Mouse (Mus musculus) monocyte, adult 5-6 weeks (primary cell): ENCODE measurements around the gene Fbxo48. TPM values are rescaled to one million over a fixed set of nuclear protein-coding genes. Genes with fewer than 3 reads are reported as not detected.

ENCODE experiments used
- ATAC-seq: fragments of 153-309, 156-312 bp; replicated peaks from 2 replicates; pipeline ENCODE4 v1.8.0; 2017; ENCODE audit warnings: mild to moderate bottlenecking; ENCODE audit not compliant: low TSS enrichment, insufficient number of reproducible peaks, severe bottlenecking, poor library complexity, low FRiP score
- total RNA-seq: library from RNA; stranded (forward); fragments of 200-1000, 200-491, 200-594 nt; gene quantifications from 3 replicates; pipeline ENCODE4 v1.2.3, GENCODE M21; 2017

The Fbxo48 gene
- 0.32 to 5.6 TPM (median 3.6 TPM) in 3 replicates for total RNA-seq

DNA sequence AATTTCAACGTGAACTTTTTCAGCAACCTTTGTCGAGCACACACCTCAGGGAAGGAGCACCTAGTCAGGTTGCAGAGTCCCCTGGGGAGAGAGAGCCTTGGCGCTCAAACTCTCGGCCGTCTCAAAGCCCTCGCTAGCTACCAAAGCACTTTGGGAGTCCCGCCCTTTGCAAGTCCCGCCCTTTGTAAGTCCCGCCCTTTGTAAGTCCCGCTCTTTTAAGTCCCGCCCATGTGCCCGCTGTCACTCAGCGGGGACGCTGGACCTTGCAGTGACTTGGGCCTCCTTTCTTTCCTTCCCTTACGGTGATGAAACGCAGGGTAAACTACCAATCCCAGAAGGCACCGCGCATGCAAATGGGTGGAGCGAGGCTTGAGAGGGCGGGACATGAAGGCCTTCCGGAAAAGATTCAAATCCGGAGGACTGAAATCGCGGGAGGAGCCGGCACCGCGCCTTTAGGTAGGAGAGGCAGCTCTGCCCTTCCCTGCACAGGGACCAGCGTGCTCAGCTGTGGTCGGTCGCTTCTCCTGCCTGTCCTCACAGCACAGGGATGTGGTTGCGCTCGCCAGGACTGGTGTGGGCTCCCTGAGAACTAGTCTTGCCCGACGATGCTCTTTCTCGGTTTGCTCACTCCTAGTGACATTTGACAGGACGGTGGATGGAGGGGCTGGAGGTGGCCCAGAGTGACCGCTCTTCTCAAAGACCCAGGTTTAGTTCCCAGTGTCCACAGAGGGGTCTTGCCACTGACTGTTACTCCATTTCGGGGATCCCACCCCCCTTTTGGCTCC is at the start of gene Fbxo48:
Gene Fbxo48, plus strand, starts transcription at position 400 of the 785 bp plus-strand sequence.
- ATAC-seq: peak; percentile 98

DNA sequence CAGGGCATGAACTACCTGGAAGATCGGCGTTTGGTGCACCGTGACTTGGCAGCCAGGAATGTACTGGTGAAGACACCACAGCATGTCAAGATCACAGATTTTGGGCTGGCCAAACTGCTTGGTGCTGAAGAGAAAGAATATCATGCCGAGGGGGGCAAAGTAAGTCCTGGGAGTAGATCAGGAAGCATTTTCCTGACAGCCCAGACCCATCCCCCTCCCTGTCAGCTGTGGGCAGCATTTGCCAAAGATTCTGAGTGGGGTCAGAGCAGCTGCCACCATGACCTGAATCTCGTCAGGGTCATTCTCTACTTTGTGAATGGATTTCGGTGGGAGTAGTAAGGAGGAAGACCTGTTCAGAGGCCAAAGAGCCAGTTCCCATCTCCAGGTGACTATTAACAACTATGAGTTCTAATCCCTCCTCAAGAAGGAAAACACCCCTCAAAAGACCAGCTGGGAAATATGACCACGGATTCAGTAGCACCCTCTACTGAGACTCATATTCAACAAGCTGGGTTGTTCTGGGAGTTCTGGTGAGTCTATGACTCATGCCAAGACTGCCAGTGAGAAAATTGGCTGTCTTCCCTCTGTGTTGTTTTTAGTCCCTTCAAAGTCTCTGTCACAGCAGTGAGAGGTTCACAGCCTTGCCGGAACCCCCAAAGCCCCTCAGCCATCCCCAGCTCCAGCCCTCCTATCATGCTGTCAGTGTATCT is 46.7 kb upstream of the Fbxo48 start:
- no peak for ATAC-seq

DNA sequence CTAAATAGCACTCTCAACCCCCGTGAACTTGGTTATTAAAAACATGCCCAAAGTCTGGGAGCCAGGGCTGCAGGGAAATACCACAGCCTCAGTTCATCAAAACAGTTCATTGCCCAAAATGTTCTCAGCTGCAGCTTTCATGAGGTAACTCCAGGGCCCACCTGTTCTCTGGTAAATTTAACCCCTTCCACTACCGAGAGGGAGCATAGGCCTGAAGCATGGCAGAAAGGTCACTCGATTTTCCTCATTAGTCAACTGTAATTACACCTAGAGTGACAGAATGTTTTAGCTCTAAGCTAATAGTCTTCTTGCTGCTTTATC is 46.2 kb upstream of the Fbxo48 start:
- no peak for ATAC-seq

GRCm38 (mm10) chr11:16906530-16906929 is 44.6 kb upstream of the Fbxo48 start:
- no peak for ATAC-seq

- no peak for ATAC-seq
These were observed 43.6 kb upstream of the Fbxo48 start for GRCm38 (mm10) chr11:16907517-16908129.

GRCm38 (mm10) chr11:16914756-16915155 is 36.4 kb upstream of the Fbxo48 start:
- ATAC-seq: no peak

GRCm38 (mm10) chr11:16915850-16916249 is 35.3 kb upstream of the Fbxo48 start:
- no peak for ATAC-seq

GRCm38 (mm10) chr11:16917512-16917911 is 33.7 kb upstream of the Fbxo48 start:
- no peak for ATAC-seq

DNA sequence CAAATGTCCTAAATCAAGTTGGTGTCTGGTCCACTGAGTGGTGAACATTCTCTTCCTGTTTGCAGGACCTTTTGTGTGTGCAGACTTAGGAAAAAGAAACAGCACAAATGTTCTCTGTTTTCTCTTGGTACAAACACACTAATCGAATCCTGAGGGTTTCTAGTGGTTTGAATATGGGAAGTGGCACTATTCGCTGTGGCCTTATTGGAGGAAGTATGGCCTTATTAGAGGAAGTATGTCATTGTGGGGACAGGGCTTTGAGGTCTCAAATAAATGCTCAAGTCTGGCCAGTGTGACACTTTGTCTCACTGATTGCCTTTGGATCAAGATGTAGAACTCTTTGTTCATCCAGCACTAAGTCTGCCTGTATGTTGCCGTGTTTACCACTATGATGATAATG is 19.0 kb upstream of the Fbxo48 start:
- peak; percentile 91 for ATAC-seq

DNA sequence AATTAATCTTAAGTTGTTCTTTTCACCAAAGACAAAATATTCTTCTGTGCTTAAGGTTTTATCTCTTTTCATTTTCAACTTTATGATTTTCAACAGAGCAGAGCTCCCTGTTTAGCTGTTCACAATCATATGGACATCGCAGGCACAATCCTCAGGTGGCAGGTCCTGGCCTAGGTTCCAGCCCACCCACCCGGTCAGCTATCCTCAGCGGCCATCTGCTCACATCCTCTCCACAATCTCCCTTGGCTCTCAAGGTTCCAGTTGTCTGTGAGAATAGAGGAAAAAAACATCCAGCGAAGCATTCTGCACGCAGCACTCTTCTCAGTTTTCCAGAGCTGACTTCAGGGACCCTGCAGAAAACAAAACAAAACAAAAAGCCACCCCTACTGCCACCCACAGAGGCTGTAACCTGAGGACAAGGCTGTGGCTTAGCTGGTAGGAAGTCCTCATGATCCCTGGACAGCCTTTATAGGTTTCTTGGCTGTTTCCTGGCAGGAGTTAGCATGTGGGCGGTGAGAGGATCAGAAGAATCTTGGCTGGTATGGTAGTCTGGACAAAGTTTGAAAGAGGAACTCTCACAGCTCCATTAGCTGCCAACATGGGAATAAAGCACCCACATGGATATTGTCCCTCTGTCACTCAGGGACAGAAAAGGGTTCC is 15.5 kb upstream of the Fbxo48 start:
- ATAC-seq: no peak

DNA sequence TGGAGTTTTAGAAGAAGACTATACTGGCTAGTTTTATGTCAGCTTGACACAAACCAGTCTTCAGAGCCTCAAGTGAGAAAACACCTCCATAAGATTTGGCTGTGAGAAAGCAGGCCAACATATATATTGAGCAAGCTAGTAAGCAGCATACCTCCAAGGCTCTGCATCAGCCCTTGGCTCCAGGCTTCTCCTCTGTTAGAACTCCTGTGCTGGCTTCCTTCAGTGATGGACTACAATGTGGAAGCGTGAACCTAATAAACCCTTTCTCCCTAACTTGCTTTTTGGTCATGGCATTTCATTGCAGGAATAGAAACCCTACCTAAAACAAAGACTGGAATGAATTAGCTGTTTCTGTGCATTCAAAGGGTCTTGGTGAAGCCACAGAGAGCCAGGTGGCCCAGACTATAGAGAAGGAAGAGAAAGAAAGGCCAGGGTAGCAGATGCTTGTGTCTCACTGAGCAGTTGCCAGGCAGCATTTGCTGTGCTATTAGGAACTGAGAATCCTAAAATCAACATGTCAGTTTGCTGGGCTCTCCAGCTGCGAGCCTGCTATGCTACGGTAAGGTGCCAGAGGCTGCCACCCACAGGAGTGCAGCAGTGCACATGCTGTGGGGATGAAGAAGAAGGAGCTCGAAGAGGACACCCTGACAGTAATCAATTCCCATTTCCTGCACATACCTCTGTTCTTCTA is 9.9 kb upstream of the Fbxo48 start:
- no peak for ATAC-seq

- no peak for ATAC-seq
These were observed 9.2 kb upstream of the Fbxo48 start for GRCm38 (mm10) chr11:16941973-16942452.

- no peak for ATAC-seq
These were observed 8.2 kb upstream of the Fbxo48 start for GRCm38 (mm10) chr11:16943016-16943415.

- ATAC-seq: no peak
These were observed 2.4 kb upstream of the Fbxo48 start for GRCm38 (mm10) chr11:16948756-16949155.

DNA sequence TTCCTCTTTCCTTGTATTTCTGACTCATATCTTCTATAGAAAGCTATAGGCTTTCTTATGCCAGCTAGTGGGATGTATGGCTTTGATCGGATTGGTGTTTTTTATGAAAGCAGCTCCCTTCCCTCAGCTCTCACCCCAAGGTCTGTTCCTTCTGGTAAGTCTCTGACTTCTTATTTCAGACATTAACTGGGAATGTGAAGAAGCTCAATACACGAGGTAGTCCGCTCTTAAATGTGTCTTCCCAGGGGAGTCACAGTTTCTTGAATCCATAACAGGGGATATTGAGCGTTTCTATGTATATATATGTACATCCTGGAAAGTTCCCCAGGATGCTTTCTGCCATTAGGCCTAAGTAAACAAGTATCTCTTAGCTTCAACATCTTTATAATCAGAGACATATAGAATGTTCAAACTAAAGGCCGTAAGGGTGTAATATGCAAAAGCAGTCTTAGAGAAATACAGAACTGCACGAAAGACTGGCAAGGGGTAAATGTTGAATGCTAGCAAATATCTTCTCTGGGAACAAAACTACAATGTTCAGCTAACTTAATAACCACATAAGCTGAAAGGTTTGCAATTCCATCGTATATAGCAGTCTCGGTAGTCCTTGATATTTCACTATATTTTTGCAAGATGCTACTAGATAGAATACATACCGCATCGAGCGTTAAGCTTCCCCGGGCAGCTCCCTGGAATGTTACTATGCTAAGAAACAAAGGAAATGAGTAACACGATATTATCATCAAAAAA is 774 bp upstream of the Fbxo48 start:
- no peak for ATAC-seq

DNA sequence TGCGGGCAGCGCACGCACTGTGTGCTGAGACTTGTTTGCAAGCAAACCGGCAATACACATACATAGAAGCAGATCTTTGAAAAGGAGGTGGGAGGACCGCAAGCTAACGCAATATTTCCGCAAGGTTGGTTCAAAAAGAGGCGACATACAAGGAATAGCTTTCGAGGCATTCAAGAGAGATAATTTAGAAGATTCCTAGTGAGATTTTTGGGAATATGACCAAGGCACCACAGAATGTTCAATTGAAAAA is 511 bp downstream of the Fbxo48 start:
- ATAC-seq: no peak

DNA sequence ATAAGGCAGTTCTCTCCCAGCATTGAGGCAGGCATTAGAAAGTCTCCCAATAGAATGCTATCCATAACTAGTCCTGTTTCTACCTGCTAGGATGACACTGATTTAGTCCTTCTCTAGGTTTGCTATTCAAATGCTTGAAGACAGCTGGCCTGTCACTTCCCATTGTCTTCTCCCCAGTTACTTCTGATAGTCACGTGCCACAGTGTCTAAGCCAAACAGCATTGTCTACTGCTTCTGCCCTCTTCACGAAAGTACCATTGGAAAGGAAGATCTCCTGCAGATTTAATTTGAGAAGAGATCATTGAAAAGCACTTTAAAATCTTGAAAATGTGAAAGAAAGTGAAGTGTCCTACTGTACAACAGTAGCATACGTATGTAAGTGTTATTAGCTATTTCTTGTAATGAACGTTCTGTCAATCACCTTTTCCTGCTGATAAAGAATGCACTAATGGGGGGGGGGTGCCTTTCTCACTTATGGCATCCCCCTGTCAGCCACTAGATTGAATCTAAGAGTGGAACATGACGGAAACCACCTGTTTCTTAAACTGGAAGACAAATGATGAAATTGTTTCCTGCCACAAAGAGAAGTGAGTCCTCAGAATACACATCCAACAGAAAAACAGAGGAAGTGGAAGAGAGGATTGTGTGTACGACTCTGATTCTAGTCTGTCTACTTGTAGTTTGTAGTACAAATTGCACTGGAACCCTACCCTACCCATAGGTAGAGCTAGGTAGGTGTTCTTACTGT is 5.1 kb downstream of the Fbxo48 start:
- peak; percentile 82 for ATAC-seq

DNA sequence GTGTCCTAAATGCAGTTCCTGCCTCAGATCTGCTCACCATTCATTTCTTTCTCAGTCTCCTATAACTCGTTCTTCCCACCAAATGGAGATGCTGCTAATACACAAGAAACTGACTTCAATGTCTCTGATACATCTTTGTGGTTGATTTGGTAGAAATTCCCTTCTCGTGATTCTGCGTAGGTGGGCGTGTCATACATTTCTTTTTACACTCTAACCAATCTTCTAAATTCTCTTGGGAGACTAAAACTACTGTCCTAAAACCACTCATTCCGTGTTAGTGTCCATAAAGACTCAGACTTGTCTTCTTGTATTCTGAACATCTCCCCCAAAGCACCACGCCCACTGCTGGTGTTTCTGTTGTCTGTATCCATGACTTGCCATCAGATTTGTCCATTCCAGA is 5.9 kb downstream of the Fbxo48 start:
- ATAC-seq: no peak
